Mouse (Mus musculus) right cerebral cortex, postnatal 36 days (tissue): ENCODE results near the gene Ltc4s.

ENCODE experiments used
- DNase-seq, 2 experiments: peaks; one replicate each; pipeline ENCODE4 v3.0.0; 2022; ENCODE audit warnings: low spot score in 2 of 2, mixed read lengths in 1 of 2

Gene Ltc4s

GRCm38 (mm10) chr11:50238324-50238723 is at the start of gene Ltc4s:
TSS of gene Ltc4s (minus strand) at chr11:50238616.
- no peak for DNase-seq

- DNase-seq, result no peak
These were observed 48.0 kb upstream of the Ltc4s start for GRCm38 (mm10) chr11:50286428-50286827.

- DNase-seq, result no peak
These were observed 47.3 kb upstream of the Ltc4s start for GRCm38 (mm10) chr11:50285696-50286095.

DNA sequence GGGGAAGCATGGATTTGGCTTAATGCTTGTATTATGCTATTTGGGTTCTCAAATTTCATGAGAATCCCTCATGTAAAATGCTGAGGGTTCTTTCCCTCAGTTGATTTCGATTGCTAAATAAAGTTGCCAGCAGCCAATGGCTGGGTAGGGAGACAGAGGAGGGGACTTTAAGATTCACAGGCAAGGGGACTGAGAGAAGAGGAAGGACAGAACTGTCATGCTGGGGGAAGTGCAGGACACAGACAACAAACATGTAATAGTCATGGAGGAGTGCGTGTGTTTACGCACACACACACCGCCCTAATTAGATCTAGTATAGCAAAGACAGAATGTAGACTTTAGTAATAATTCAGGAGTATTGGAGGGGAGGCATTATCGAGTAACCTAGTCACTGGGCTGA is 46.8 kb upstream of the Ltc4s start:
- DNase-seq, result no peak

DNA sequence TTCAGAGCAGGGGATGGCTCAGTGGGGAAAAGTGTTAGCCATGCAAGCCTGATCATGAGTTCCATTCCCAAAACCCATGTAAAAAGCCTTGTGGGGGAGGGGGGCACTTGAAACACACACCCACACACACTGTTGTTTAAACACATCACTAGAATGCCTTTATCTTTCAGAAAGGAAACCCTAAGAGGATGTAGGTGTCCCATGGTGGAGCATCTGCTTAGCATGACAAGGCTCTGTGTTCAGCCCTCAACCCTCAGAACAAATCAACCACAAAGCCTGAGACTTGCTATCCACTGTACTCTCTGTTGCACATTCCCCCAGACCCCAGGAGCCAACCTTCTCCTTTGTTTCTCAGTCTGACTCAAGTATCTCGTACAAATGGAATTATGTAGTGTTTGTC is 41.6 kb upstream of the Ltc4s start:
- no peak for DNase-seq

DNA sequence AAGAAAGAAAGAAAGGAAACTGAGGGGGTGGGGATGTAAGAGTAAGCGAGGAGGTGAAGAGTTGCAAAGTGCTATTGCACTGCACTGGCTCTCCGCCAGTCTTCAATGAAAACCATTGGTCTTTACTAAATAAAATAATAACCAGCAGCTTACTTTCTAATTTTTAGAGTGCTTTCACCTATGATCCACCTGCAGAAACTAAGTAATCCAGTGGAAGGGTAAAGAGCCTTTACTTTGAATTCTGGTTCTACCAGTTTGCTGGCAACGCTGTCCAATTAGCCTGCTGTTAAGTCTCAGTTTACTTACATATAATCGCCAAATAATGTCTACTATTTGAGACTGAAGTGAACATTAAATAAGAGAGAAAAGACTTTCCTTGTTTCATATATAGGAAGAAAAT is 40.6 kb upstream of the Ltc4s start:
- no peak for DNase-seq

DNA sequence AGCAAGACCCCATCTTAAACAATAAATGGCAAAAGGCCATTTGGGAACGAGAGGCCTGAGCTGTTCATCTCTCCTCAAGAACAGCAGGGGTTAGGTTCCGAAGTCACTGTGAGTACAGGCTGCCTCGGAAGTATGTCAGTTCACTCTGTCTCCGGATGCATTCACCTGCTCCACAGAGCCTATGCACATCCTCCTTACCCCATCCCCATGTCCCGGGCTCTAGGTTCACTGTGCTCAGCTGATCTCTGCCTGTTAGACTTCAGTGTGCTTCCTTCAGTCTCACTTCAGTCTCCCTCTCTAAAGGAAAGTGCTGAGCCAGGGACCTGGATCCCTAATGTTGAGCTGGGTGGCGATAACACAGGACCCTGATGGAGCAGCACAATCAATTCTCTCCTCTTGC is 39.3 kb upstream of the Ltc4s start:
- no peak for DNase-seq

- DNase-seq, result no peak
These were observed 38.6 kb upstream of the Ltc4s start for GRCm38 (mm10) chr11:50277025-50277424.

DNA sequence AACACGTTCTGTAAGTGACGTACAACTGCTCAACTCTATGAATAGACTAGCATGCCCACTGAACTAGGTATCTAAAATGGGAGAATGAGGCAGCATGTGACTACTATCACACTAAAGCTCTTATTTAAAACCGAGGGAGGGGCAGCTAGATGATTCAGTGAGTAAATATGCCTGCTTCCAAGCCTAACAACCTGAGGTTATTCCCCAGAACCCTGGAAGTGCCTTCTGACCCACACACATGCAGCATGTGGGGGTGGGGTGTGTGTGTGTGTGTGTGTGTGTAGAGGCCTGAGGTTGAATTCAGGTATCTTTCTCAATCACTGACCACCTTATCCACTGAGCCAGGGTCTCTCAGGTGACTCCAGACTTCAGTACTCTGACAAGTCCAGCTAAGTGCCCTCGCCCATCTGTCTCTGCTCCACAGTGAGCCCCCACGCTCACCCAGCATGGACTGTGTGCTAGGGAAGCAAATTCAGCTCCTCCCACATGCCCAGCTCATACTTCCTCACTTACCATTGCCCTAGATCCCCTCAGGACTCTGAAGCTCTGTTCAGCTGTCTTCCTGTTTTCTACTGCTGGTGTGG is 37.2 kb upstream of the Ltc4s start:
- DNase-seq, result peak in 1 of 2 experiments; percentile 35

DNA sequence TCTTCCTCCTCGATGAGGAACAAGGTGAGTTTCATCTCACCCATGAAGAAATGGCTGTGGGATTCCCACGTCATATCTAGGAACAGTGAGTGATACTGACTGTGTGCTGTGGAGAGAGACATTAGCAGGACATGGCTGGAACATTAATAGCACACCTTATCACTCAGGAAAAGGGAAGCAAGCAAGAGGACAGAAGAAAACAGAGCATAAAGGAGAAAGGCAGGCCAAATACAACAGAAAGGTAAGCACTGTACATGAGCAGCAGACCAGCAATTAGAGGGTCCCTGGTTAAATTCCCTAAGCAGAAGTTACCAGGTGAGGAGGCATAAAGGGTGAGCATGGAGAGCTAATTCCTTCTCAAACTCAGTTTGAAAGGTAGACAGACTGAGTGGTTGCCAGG is 36.7 kb upstream of the Ltc4s start:
- no peak for DNase-seq

DNA sequence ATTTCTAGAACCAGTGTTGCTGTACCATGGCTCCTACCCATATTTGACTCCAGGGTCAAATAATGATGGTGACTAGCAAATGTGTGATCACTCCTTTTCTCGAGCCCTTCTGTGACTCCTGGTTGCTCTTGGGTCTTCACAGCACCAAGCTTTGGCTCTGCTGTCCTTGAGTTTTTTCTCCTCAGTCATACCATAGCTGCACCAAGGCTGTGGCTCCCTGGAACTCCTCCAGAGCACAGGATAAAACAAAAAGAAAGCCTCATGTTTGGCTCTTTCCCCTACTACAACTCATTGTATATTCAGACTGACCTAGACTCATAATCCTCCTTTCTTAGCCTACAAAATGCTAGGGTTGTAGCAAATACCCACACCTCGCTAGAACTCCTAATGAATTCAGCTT is 34.4 kb upstream of the Ltc4s start:
- DNase-seq, result no peak

DNA sequence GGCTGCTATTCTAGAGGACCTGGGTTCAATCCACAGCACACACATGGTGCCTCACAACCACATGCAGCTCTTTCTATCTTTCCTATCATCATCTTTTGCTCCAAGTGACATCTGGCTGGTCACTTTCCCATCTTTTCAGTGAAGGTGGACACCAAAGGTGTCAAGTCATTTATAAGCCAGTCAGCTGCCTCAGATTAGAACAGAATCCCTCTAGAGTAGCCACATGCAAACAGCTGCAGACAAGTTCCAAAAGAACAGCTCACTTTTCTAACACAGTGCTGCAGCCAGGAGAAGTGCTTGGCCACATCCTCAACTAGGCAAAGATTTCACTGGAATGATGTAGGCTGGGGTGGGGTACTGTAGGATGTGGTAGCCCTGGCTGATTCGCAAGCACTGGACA is 31.5 kb upstream of the Ltc4s start:
- DNase-seq, result no peak

DNA sequence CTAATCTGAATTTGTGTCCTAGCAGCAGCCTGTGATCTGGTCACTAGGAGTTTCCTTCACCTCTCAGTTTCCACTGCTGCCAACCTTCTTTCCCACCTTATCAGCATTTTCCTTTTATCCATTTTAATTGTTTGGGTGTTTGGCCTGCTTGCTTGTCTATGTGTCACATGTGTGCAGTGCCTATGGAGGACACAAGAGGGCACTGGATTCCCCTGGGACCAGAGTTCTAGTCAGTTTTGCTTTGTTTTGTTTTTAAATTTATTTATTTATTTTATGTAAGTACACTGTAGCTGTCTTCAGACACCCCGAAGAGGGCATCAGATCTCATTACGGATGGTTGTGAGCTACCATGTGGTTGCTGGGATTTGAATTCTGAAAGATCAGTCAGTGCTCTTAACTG is 30.7 kb upstream of the Ltc4s start:
- no peak for DNase-seq

GRCm38 (mm10) chr11:50266997-50267396 is 28.6 kb upstream of the Ltc4s start:
- no peak for DNase-seq

DNA sequence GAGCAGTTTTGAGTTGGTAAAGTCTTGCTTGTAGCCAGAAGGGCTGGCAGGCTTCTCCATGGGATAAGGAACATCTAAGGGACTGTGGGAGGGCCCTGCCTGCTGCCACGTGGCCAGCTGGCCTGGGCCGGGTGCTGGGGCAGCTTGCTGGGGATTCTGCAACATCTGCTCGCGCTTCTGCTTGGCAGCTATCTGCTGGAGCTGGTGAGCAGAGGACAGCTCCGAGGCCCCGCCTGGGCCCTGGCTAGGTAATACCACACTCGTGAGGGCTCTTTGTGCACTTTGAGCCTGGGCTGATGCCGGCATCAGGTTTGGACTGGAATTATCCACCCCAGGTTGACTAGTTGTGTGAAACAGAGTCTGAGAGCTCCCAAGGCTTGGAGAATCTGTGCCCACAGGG is 27.5 kb upstream of the Ltc4s start:
- no peak for DNase-seq

- DNase-seq, result no peak
These were observed 24.8 kb upstream of the Ltc4s start for GRCm38 (mm10) chr11:50263198-50263597.

DNA sequence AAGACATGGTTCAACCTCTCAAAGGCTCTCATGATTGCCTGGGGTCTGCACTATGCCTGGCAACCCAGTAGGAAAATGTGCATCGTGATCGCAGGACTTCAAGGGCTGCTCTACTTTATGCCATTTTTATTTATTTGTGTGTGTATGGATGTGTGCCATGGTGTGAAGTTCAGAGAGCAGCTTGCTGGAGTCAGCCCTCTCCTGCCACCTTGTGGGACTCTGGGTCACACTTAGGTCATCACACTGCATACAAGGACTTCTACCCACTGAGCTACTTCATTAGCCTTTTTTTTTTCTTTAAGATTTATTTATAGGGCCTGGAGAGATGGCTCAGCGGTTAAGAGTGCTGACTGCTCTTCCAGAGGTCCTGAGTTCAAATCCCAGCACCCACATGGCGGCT is 23.6 kb upstream of the Ltc4s start:
- DNase-seq, result no peak

DNA sequence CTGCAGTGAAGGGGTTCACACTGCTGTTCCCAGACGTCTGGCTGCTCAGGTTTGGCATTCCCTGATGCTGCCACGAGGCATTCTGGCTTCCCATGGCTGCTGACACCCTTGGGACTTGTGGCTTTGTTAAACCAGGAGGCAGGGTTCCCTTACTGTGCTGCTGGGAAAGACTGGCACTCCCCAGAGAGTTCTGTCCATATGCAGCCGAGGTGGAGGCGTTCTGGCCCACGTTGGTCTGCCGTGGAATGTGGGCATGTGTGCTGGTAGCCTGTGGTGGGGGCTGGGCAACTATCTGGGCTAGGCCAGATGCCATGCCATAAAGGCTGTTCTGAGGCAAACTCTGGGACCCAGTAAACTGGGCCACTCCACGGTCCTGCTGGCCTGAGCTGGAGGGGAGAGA is 19.9 kb upstream of the Ltc4s start:
- peak; percentile 61 to 74 for DNase-seq

GRCm38 (mm10) chr11:50256615-50257014 is 18.2 kb upstream of the Ltc4s start:
- no peak for DNase-seq

GRCm38 (mm10) chr11:50254010-50254580 is 15.7 kb upstream of the Ltc4s start:
- peak; percentile 84 to 90 for DNase-seq

DNA sequence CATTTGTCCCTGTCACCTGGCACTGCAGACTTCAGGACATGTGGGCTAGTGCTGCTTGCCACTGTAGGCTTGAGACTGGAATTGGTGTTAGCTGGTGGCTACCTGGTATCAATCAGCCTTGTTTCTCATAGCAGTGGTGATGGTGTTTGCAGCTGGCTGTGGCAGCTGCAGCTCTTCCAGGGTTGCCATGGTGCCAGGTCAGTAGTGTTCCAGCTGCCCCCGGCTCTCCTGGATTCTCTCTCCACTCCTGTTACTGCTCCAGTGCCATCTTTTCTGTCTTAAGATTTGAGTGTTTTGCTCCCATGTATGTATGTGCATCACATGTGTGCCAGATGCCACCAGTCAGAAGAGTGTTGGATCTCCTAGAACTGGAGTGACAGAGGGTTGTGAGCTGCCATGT is 15.0 kb upstream of the Ltc4s start:
- no peak for DNase-seq

- DNase-seq, result no peak
These were observed 14.4 kb upstream of the Ltc4s start for GRCm38 (mm10) chr11:50252684-50253265.

DNA sequence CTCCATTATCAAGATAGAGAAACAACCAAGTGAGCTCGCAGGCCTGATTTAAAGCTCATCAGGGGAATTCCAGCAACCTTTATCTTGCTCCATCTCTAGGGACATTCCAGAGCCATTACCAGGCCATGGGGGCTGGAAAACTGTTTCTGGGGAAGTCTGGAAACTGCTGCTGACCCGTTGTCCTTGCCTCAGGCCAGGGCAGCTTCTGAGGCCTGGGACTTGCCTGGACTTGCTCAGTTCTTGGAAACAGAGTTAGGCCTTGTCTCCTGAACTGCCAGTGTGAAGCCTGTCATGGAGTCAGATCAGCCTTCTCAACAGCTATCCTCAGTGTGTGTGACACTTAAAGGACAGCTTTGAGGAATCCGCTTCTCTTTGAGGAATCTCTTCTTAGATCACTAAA is 13.8 kb upstream of the Ltc4s start:
- DNase-seq, result no peak
